Mouse (Mus musculus): Measurements from ENCODE around the gene Rnf10.

Rnf10 gene

DNA sequence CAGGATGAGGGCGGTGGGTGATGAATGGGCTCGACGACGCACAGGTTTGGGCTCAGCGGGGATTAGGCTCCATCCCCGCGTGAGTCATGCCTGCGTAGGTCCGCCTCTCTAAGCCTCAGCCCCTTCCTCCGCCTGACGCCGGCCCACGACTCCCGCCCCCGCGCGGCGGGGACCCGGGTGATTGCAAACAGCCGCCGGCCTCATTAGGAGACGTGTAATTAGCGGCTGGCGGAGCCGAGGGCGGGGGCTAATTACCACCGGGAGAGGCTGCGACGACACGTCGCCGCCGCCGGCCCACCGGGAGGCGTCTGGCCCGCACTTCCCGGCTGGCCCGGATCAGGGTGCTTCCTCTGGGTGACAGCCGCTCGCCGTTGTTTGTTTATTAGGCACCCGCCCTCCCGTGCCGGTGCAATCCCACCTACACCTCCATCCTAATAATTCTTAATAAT lies 37.4 kb downstream of the Rnf10 start:
- peak; percentile 58 for DNase-seq (ENCODE audit: low spot score)

DNA sequence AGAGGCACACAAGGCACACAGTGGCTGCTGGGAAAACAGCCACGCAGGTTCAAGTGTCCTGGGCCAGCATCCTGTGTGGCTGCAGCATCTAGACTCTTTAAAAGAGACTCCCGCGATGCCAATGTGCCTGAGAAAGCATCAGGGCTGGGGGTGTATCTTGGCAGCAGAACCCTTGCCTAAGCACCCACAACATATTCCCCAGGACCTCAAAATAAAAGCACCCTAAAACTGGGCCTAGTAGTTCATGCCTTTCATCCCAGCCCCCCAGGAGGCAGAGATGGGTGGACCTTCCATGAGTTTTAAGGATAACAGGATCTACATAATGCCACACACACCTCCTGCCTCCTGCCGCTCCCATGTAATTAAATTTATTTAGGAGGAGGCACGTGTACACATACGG lies 38.2 kb downstream of the Rnf10 start:
- DNase-seq (ENCODE audit: low spot score) = no peak

DNA sequence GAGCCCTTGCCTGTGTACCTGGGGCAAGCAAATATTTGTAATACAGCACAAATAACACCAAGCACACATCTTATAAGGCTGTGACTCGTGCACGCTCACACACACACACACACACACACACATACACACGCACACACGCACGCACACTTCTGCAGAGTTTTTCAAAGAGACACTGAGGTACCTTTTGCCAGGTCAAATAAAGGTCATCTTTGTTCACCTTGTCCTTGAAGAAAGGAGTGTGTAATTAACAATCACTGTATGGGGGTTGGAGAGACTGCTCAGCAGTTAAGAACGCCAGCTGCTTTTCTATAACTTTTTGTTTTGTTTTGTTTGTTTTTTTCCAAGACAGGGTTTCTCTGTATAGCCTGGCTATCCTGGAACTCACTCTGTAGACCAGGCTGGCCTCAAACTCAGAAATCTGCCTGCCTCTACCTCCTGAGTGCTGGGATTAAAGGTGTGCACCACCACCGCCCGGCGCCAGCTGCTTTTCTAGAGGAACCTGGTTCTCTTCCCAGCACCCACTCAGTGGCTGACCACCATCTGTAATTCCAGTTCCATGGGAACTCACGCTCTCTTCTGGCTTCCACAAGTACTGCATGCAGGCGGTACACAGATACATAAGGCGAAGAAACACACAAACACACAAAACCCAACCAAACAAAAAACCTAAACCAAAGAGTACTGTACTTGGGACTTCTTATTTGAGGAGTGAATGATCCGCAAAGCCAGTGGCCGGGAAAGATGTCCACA lies 39.5 kb downstream of the Rnf10 start:
- DNase-seq (ENCODE audit: low spot score) = no peak

- DNase-seq (ENCODE audit: low spot score) = no peak
Measured at GRCm38 (mm10) chr5:115232516-115232915, 40.2 kb downstream of the Rnf10 start.

DNA sequence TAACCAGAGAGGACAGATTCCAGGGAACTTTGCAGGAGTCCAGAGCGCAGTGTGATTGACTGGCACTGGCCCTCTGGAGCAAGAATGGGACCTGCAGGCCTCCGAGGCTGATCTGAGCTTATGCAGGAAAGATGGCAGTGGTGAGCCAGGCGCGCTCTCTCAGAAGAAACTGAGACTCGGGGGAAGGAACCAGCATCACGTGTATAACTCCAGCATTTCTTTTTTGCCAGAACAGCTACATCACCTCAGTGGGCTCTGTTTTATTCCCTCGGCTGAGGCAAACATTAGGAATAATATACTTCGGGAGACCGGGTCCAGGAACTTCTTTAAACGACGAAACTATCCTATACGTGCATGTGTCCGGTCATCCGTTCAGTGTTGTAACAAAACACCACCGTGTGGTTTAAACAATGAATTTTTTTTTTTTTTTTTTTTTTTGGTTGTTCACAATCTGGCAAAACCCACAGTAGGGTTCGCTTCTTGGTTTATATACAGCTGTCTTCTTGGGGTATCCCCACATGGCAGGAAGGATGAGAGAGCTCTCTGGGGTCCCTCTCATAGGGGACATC lies 41.1 kb downstream of the Rnf10 start:
- no peak for DNase-seq (ENCODE audit: low spot score)

DNA sequence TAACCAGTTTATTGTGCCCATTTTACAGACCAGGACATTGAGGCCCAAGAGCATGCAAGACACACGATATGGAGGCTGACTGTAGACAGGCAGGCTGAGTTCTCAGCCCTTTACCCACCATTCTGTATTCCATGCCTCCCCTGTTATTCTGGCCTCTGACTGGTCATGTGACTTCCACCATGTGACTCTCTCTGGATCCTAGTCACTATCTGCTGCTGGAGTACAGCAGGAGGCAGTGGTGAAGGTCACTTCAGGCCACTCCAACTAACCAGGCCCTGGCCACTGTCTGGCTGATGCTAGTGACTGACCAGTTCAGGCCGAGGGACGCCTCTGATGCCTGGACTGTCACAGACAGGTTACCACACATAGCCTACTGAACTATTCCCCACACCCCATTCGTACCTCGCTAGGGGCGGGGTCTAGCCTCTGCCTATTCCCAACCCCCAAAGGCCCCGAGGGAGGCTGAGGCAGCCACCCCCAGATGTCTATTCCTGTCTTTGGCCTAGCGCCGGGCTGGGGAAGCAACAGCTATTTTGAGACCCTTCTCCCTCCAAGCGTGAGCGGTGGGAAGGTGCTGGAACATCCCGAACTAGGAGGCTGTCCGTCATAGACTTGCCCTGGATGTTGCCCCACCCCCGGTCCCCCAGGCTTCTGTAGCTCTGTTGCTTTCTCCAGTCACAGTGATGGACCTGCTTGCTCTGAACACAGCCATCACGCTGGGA lies 41.7 kb downstream of the Rnf10 start:
- DNase-seq (ENCODE audit: low spot score) = no peak

- DNase-seq (ENCODE audit: low spot score) = no peak
Measured at GRCm38 (mm10) chr5:115222485-115222884, 50.2 kb downstream of the Rnf10 start.

DNA sequence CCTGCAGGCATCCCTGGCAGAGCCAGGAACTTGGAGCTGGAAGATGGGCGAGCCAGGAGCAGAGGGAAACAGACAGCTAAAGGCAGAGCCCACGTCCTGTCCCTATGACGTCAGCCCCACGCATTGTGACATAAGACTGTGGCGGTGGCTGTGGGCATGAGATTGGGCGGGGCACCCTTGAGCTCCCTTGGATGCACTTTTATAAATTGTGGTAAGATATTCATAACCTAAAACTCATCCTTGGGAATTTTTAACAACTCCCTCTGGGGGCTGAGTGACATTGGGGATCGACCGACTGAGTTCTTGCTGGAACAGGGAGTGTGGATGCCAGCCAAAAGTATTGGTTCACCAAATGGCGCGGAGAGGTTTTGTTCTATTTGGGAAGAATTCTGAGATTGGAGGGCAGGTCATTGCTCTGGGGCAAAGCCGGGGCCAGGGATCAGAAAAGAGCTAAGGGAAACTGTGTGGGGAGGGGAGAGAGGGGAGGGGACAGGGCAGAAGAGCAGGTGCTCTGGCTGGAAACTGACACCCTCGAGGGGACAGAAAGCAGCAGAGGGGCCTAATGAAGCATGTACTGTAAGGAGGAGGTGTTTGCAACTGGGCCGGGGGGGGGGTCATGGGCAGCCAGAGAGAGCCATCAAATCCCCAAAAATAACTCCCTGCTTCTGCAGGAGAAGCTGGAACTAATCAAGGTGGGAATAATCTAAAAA lies 51.6 kb downstream of the Rnf10 start:
- no peak for DNase-seq (ENCODE audit: low spot score)

- no peak for DNase-seq (ENCODE audit: low spot score)
Measured at GRCm38 (mm10) chr5:115217998-115218397, 54.7 kb downstream of the Rnf10 start.

DNA sequence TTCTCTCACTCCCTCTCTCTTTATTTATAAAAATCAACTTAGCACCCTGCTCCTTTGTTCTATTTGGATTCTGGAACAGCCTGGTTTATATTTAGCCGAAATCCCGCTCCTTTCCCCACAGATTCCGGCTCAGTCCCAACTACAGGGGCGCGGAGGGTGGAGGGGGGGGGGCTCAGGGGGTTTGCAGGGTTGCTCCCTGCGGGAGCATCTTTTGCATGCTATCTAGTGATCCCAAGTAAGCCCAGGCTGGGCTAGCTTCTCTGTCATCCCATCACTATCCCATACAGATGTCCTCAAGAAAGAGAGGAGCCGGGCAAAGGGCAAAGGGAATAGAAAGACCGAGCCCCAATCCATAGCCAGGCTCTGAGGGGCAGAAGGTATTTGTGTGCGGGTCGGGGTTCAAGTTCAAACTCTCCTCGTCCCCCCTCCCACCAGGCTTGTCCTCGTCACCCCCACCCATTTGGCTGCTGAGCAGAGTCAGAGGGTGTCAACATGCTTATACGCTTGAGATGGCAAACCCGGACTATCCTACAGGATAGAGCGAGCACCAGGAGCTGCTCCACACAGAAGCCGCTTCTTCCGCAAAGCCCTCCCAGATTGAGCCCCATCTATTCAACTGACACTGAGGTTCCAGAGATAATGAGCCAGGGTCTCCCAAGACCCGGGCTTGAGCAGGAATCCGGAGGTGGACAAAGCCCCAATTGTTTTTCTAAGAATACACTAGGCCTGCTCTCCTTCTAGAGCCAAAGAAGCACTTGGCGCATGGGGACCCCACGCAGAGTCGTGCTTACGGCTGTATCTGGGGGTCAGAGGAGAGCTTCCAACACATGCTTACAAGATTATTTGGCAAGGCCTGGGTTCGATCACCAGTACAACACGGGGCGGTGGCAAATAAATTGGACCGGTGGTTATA lies 57.2 kb downstream of the Rnf10 start:
- no peak for DNase-seq (ENCODE audit: low spot score)

- DNase-seq (ENCODE audit: low spot score) = no peak
Measured at GRCm38 (mm10) chr5:115214864-115215263, 57.8 kb downstream of the Rnf10 start.

- no peak for DNase-seq (ENCODE audit: low spot score)
Measured at GRCm38 (mm10) chr5:115212861-115213260, 59.8 kb downstream of the Rnf10 start.

DNA sequence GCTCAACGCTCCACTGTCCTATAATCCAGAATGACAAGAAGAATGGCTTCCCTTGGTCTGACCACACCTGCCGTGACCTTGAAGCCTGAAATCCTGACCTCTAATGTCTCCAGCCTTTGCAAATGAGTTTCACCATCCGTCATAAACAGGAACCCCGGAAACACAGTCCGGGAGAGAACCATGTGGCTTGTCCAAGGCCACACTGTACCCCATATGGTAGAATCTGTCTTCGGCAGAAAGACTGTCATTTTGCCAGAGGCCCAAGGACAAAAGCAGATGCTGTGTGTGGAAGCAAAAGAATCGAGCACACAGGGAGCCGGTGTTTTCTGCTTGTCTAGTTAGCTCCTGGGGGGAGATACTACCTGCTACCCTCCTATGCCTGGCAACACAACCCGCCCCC lies 60.2 kb downstream of the Rnf10 start:
- no peak for DNase-seq (ENCODE audit: low spot score)

DNA sequence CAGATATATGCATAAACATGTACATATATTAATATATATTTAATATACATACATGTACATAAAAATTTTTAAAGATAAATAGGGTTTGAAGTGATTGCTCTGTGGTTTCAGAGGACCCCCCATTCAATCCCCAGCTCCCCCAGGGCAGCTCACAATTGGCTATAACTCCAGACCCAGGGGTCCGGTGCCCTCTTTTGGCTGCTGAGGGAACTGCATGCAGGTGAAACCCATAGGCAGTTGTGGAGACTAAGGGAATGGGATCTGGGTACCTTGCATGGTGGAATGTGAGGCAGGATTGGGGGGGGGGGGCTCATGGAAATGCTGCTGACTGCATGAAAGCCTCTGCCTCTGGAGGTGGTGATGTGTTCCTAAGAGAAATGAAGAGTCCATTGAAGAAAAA lies 62.3 kb downstream of the Rnf10 start:
- peak; percentile 34 for DNase-seq (ENCODE audit: low spot score)

DNA sequence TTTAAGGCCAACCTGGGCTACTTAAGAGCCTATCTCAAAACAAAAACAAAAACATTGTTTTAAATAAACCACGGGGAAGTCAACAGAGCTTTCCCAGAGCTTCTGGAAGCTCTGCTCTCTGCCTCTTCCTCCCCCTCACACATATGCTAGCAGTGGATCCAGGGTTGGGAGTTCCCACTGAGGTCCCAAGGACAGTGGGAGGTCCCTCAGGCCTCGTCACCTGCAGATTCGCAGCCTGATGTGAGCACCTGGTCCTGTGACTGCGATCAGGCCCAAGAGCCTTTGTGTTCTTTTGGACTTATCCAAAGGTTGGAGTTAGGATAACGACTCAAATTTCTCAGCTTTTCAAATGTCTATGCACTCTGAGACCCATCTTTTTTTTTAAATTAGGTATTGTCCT lies 64.1 kb downstream of the Rnf10 start:
- DNase-seq (ENCODE audit: low spot score) = no peak

- DNase-seq (ENCODE audit: low spot score) = no peak
Measured at GRCm38 (mm10) chr5:115207892-115208291, 64.8 kb downstream of the Rnf10 start.

DNA sequence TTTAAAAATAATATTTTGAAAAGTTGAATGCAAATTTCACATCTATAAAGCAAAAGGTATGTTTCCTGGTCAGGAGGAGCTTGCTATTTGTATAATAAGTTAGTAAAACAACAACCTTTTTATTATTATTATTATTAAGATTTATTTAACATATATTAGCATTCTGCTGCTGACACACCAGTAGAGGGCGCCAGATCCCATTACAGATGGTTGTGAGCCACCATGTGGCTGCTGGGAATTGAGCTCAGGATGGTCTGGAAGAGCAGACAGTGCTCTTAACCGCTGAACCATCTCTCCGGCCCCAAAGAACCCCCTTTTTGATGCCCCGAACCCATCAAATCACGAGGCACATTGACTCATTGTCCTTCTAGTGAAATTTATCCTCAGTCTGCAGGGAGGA lies 65.5 kb downstream of the Rnf10 start:
- DNase-seq (ENCODE audit: low spot score) = no peak

DNA sequence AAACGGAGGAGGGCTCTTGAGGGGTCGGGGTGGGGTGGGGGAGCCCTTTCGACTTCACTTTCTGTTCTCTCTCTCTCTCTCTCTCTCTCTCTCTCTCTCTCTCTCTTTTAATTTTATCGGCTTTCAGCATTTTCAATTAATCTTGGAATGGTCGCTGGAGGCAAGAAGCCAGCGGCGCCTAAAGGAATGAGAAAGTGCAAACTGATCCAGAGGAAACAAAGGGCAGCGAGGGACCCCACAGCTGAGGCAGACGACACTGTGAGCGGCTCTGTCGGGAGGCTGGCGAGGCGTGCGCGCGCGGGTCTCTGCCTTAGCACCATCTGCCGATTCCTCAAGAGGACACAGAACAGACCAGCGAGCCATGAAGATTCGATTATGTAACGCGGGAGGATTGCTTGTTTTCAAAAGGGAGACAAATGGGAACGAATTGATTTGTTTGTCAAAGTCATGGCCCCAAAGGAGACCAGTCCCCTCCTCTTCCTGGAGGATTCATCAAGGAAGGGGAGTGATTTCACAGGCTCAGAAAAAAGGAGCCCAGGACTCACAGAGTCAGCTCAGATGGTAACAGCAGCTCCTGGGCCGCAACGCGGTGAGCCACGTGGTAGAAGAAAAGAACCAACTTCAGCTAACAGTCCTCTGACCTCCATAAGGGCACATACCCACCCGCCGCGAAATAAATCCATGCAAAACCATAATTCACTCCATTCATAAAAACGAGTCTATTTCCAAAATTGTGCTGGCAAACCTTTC lies 68.0 kb downstream of the Rnf10 start:
- no peak for DNase-seq (ENCODE audit: low spot score)

- no peak for DNase-seq (ENCODE audit: low spot score)
Measured at GRCm38 (mm10) chr5:115203735-115204561, 68.8 kb downstream of the Rnf10 start.

Measured in T-cell, adult 2 months (primary cell).